Mouse (Mus musculus) lung, adult 10 weeks (tissue): Measurements from ENCODE around the gene Olfr1325. TPM values are rescaled to one million over a fixed set of nuclear protein-coding genes. Genes with fewer than 3 reads are reported as not detected.

Source experiments
- polyA plus RNA-seq: library from polyadenylated mRNA; stranded (reverse); fragments of 350-450 nt; fragmentation: Illumina TruSeq; extraction: RNeasy Lipid Tissue Mini Kit (QIAGEN cat#74804); gene quantifications from one replicate; pipeline ENCODE4 v1.2.3, GENCODE M21; 2014; ENCODE audit warnings: low read depth, low replicate concordance; ENCODE audit not compliant: insufficient read depth

Gene Olfr1325
- polyA plus RNA-seq, result not detected

GRCm38 (mm10) chrX:74592379-74592778, at the start of gene Olfr1325:
Gene Olfr1325 (plus strand): TSS chrX:74592679.

DNA sequence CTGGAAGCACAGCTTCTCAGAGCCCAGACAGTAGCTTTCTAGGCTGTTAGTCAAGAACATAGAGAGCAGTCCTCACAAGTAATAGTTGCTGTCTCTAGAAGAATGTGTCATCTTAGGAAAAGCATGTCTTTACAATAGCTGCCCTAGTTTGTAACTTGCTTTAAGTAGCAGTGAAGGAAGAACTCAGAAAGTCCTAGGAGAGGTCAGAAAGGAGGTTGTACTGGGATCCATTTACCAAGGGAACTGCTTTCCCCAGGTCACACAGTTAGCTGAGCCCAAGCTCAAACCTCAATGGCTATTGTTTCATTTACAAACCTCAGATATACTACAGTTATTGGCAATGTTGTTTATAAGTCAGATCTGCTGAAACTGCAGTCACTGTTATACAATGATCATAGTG, 17.7 kb upstream of the Olfr1325 start, which contains the start of gene Olfr1326-ps1:
TSS of gene Olfr1326-ps1 (minus strand) at position 101 of the 400 bp plus-strand sequence.

DNA sequence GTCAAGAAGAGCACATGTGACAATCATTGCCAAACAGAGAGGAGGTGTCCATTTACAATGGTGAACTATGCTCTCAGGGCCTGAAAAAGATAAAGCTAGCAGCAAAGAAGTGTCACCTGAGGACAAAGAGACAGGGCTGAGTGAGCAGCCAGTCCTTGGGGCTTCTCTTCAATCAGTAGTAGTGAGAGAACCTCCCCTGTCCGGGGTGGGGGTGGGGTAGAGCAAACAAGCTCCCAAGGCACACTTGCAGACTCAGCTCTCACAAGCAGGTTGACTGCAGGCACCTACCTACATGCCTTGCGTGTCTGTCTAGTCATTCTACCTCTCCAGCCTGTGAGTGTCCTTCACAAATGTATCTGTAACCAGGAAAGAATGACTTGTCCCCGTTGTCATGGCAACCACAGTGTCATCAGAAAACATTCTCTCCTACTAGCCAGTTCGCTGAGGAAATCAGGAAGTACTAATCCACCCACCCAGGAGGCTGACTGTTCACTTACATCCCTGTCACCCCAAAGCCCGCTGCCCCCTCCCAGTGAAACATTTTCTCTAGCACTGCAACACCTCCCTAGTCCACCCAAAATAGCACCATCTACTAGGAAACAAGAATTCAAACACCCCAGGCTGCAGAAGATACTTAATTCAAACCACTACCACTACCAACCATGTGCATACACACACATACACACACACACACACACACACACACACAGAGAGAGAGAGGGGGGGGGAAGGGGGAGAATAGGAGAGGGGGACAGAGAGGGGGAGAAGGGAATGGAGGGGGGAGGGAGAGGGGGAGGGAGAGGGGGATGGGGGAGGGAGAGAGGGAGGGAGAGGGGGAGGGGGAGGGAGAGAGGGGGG, 53.2 kb downstream of the Olfr1325 start, which contains the start of gene Gm5640:
TSS of gene Gm5640 (minus strand) at position 170 of the 858 bp plus-strand sequence.

Other genes with a start within 250 kb of the Olfr1325 start
- gene Lage3, start 239.1 kb upstream of the Olfr1325 start, polyA plus RNA-seq, result 52.2 TPM
- 26.9 TPM for gene Ubl4a, start 219.5 kb upstream of the Olfr1325 start, polyA plus RNA-seq
- gene Slc10a3, start 219.3 kb upstream of the Olfr1325 start, polyA plus RNA-seq, result 8.8 TPM
- gene Fam3a, start 199.4 kb upstream of the Olfr1325 start, polyA plus RNA-seq, result 24.6 TPM
- gene Ikbkg, start 199.4 kb upstream of the Olfr1325 start, polyA plus RNA-seq, result 11.7 TPM
- gene G6pdx, start 163.5 kb upstream of the Olfr1325 start, polyA plus RNA-seq, result 20.4 TPM
- not detected for gene Gm6880, start 111.3 kb upstream of the Olfr1325 start, polyA plus RNA-seq
- gene Olfr1326-ps1, start 17.8 kb upstream of the Olfr1325 start, polyA plus RNA-seq, result not detected
- gene Gm5640, start 53.0 kb downstream of the Olfr1325 start, polyA plus RNA-seq, result 0.23 TPM
- gene Gm6890, start 148.2 kb downstream of the Olfr1325 start, polyA plus RNA-seq, result not detected
- gene Gm5936, start 244.5 kb downstream of the Olfr1325 start, polyA plus RNA-seq, result not detected